Mouse (Mus musculus): ENCODE results near the gene Uox.

- no peak for TF ChIP-seq USF1 (IDR thresholded peaks at IDR 0.05; ENCODE audit: low read depth)
- no peak for TF ChIP-seq POLR2A (IDR thresholded peaks at IDR 0.05; ENCODE audit: insufficient read length, low read depth)
- no peak for TF ChIP-seq TCF3 (IDR thresholded peaks at IDR 0.05; ENCODE audit: insufficient read length, low read depth)
- TF ChIP-seq POLR2AphosphoS2 (IDR thresholded peaks at IDR 0.05; ENCODE audit: insufficient read length, low read depth), result no peak
- no peak for TF ChIP-seq CEBPB (IDR thresholded peaks at IDR 0.05; ENCODE audit: insufficient read depth, poor library complexity, severe bottlenecking)
- no peak for TF ChIP-seq SRF (IDR thresholded peaks at IDR 0.05; ENCODE audit: control insufficient read depth, insufficient read length, low read depth)
- no peak for TF ChIP-seq TCF12 (IDR thresholded peaks at IDR 0.05; ENCODE audit: insufficient read depth, poor library complexity, severe bottlenecking)
- no peak for TF ChIP-seq MYOG (IDR thresholded peaks at IDR 0.05; ENCODE audit: control insufficient read depth in 1 of 3, insufficient read depth in 1 of 3, insufficient read length in 2 of 3, low read depth in 2 of 3)
- TF ChIP-seq E2F4 (IDR thresholded peaks at IDR 0.05; ENCODE audit: insufficient read depth), result no peak
- TF ChIP-seq MAX (IDR thresholded peaks at IDR 0.05; ENCODE audit: low read depth), result no peak
These were observed 47.7 kb downstream of the Uox start for GRCm38 (mm10) chr3:146617946-146618345.
